Mouse (Mus musculus) G1E (cell line): ENCODE data around the gene Mia2.

ENCODE experiments used
- CTCF ChIP-seq: IDR thresholded peaks from 2 replicates; pipeline ENCODE4 v1.5.1; 2012; ENCODE audit warnings: low read depth, low read length, inconsistent platforms, mixed read lengths
- GATA1 ChIP-seq: IDR thresholded peaks from 2 replicates; pipeline ENCODE4 v1.6.1; 2012; ENCODE audit warnings: borderline replicate concordance, low read length, inconsistent platforms, mixed read lengths
- POLR2AphosphoS5 ChIP-seq: IDR thresholded peaks from 2 replicates; pipeline ENCODE4 v1.6.1; 2012; ENCODE audit warnings: low read depth, low read length, inconsistent platforms; ENCODE audit not compliant: insufficient replicate concordance
- TAL1 ChIP-seq: conservative IDR thresholded peaks from 2 replicates; pipeline ENCODE4 v1.6.1; 2012; ENCODE audit warnings: low read depth, low read length, inconsistent platforms, mixed read lengths

GRCm38 (mm10) chr12:59206208-59206999 lies 110.8 kb downstream of the Mia2 start:
- TF ChIP-seq CTCF (no peak), GATA1 (no peak), TAL1 (no peak), POLR2AphosphoS5 (no peak)
